Mouse (Mus musculus): ENCODE measurements around the gene Senp1. TPM values are rescaled to one million over a fixed set of nuclear protein-coding genes. Genes with fewer than 3 reads are reported as not detected.

Gene Senp1
- polyA plus RNA-seq (2012; fragmentation: generic; extraction: Trizol): 10.4 TPM

- H3K4me3 ChIP-seq: peak within 1 kb of the TSS; percentile 67
- H3K36me3 ChIP-seq (ENCODE audit: control insufficient read depth, insufficient read depth): peaks cover 4% of the 10 kb centered on the region
- H3K79me2 ChIP-seq (ENCODE audit: control insufficient read depth, insufficient read depth): peaks cover 44% of the 10 kb centered on the region
- H3K27me3 ChIP-seq (ENCODE audit: control insufficient read depth, insufficient read depth, insufficient read length): no peaks in the 10 kb centered on the region
- peak within 1 kb of the TSS; percentile 90 for H3K4me2 ChIP-seq (ENCODE audit: low read depth)
- TF ChIP-seq E2F4 (IDR thresholded peaks at IDR 0.05; ENCODE audit: insufficient read depth) (peak; percentile 72), TCF12 (IDR thresholded peaks at IDR 0.05; ENCODE audit: insufficient read depth, poor library complexity, severe bottlenecking) (no peak), MYOD1 (IDR thresholded peaks at IDR 0.05; ENCODE audit: control insufficient read depth in 1 of 3, insufficient read length in 2 of 3, low read depth in 2 of 3) (peak in 1 of 3 experiments; percentile 8), MYOG (IDR thresholded peaks at IDR 0.05; ENCODE audit: control insufficient read depth in 1 of 3, insufficient read depth in 1 of 3, insufficient read length in 2 of 3, low read depth in 2 of 3) (peak in 1 of 3 experiments; percentile 50), MAX (IDR thresholded peaks at IDR 0.05; ENCODE audit: low read depth) (no peak), POLR2AphosphoS2 (IDR thresholded peaks at IDR 0.05; ENCODE audit: insufficient read length, low read depth) (peak; percentile 97), POLR2A (IDR thresholded peaks at IDR 0.05; ENCODE audit: insufficient read length, low read depth) (peak; percentile 84)
- H3ac ChIP-seq (ENCODE audit: control insufficient read depth, insufficient read length): peak within 1 kb of the TSS; percentile 54
These were observed at the start of gene Senp1 for GRCm38 (mm10) chr15:98093121-98094011. Gene Senp1, minus strand, starts transcription at chr15:98093744.

GRCm38 (mm10) chr15:98142515-98142914 lies 49.0 kb upstream of the Senp1 start:
- TF ChIP-seq USF1 (IDR thresholded peaks at IDR 0.05; ENCODE audit: low read depth) (no peak), TCF3 (IDR thresholded peaks at IDR 0.05; ENCODE audit: insufficient read length, low read depth) (no peak), MYOD1 (IDR thresholded peaks at IDR 0.05; ENCODE audit: control insufficient read depth in 1 of 3, insufficient read length in 2 of 3, low read depth in 2 of 3) (no peak), POLR2AphosphoS2 (IDR thresholded peaks at IDR 0.05; ENCODE audit: insufficient read length, low read depth) (no peak), E2F4 (IDR thresholded peaks at IDR 0.05; ENCODE audit: insufficient read depth) (no peak), REST (IDR thresholded peaks at IDR 0.05; ENCODE audit: insufficient read depth, insufficient read length) (no peak), CEBPB (IDR thresholded peaks at IDR 0.05; ENCODE audit: insufficient read depth, poor library complexity, severe bottlenecking) (no peak), MYOG (IDR thresholded peaks at IDR 0.05; ENCODE audit: control insufficient read depth in 1 of 3, insufficient read depth in 1 of 3, insufficient read length in 2 of 3, low read depth in 2 of 3) (no peak), MAX (IDR thresholded peaks at IDR 0.05; ENCODE audit: low read depth) (no peak), SRF (IDR thresholded peaks at IDR 0.05; ENCODE audit: control insufficient read depth, insufficient read length, low read depth) (no peak)
- no peaks in the 10 kb centered on the region for H3K27me3 ChIP-seq (ENCODE audit: control insufficient read depth, insufficient read depth, insufficient read length)
- no peak overlapping the region for H3K4me2 ChIP-seq (ENCODE audit: low read depth)
- H3K79me2 ChIP-seq (ENCODE audit: control insufficient read depth, insufficient read depth): peaks cover 17% of the 10 kb centered on the region
- peaks cover 35% of the 10 kb centered on the region for H3K36me3 ChIP-seq (ENCODE audit: control insufficient read depth, insufficient read depth)
- H3K4me3 ChIP-seq: no peak overlapping the region
- H3ac ChIP-seq (ENCODE audit: control insufficient read depth, insufficient read length): no peak overlapping the region

- Histone ChIP-seq H3ac (ENCODE audit: control insufficient read depth, insufficient read length) (no peak overlapping the region), H3K4me3 (no peak overlapping the region), H3K4me2 (ENCODE audit: low read depth) (no peak overlapping the region), H3K79me2 (ENCODE audit: control insufficient read depth, insufficient read depth) (peaks cover 17% of the 10 kb centered on the region), H3K27me3 (ENCODE audit: control insufficient read depth, insufficient read depth, insufficient read length) (no peaks in the 10 kb centered on the region), H3K36me3 (ENCODE audit: control insufficient read depth, insufficient read depth) (peaks cover 43% of the 10 kb centered on the region)
- TF ChIP-seq MAX (IDR thresholded peaks at IDR 0.05; ENCODE audit: low read depth) (no peak), POLR2A (IDR thresholded peaks at IDR 0.05; ENCODE audit: insufficient read length, low read depth) (no peak), CEBPB (IDR thresholded peaks at IDR 0.05; ENCODE audit: insufficient read depth, poor library complexity, severe bottlenecking) (no peak), TCF3 (IDR thresholded peaks at IDR 0.05; ENCODE audit: insufficient read length, low read depth) (no peak), REST (IDR thresholded peaks at IDR 0.05; ENCODE audit: insufficient read depth, insufficient read length) (no peak), E2F4 (IDR thresholded peaks at IDR 0.05; ENCODE audit: insufficient read depth) (no peak), MYOG (IDR thresholded peaks at IDR 0.05; ENCODE audit: control insufficient read depth in 1 of 3, insufficient read depth in 1 of 3, insufficient read length in 2 of 3, low read depth in 2 of 3) (no peak), SRF (IDR thresholded peaks at IDR 0.05; ENCODE audit: control insufficient read depth, insufficient read length, low read depth) (no peak), TCF12 (IDR thresholded peaks at IDR 0.05; ENCODE audit: insufficient read depth, poor library complexity, severe bottlenecking) (no peak), POLR2AphosphoS2 (IDR thresholded peaks at IDR 0.05; ENCODE audit: insufficient read length, low read depth) (no peak), MYOD1 (IDR thresholded peaks at IDR 0.05; ENCODE audit: control insufficient read depth in 1 of 3, insufficient read length in 2 of 3, low read depth in 2 of 3) (no peak), USF1 (IDR thresholded peaks at IDR 0.05; ENCODE audit: low read depth) (no peak)
These were observed 47.3 kb upstream of the Senp1 start for GRCm38 (mm10) chr15:98140809-98141208.

- TF ChIP-seq REST (IDR thresholded peaks at IDR 0.05; ENCODE audit: insufficient read depth, insufficient read length): no peak
- no peak for TF ChIP-seq CEBPB (IDR thresholded peaks at IDR 0.05; ENCODE audit: insufficient read depth, poor library complexity, severe bottlenecking)
- TF ChIP-seq E2F4 (IDR thresholded peaks at IDR 0.05; ENCODE audit: insufficient read depth): no peak
- TF ChIP-seq TCF3 (IDR thresholded peaks at IDR 0.05; ENCODE audit: insufficient read length, low read depth): no peak
- TF ChIP-seq SRF (IDR thresholded peaks at IDR 0.05; ENCODE audit: control insufficient read depth, insufficient read length, low read depth): no peak
- TF ChIP-seq POLR2AphosphoS2 (IDR thresholded peaks at IDR 0.05; ENCODE audit: insufficient read length, low read depth): no peak
- TF ChIP-seq POLR2A (IDR thresholded peaks at IDR 0.05; ENCODE audit: insufficient read length, low read depth): no peak
- TF ChIP-seq MYOD1 (IDR thresholded peaks at IDR 0.05; ENCODE audit: control insufficient read depth in 1 of 3, insufficient read length in 2 of 3, low read depth in 2 of 3): no peak
- no peak for TF ChIP-seq USF1 (IDR thresholded peaks at IDR 0.05; ENCODE audit: low read depth)
- no peak for TF ChIP-seq TCF12 (IDR thresholded peaks at IDR 0.05; ENCODE audit: insufficient read depth, poor library complexity, severe bottlenecking)
- TF ChIP-seq MAX (IDR thresholded peaks at IDR 0.05; ENCODE audit: low read depth): no peak
- TF ChIP-seq MYOG (IDR thresholded peaks at IDR 0.05; ENCODE audit: control insufficient read depth in 1 of 3, insufficient read depth in 1 of 3, insufficient read length in 2 of 3, low read depth in 2 of 3): no peak
- peaks cover 51% of the 10 kb centered on the region for H3K36me3 ChIP-seq (ENCODE audit: control insufficient read depth, insufficient read depth)
- no peak overlapping the region for H3K4me2 ChIP-seq (ENCODE audit: low read depth)
- no peak overlapping the region for H3ac ChIP-seq (ENCODE audit: control insufficient read depth, insufficient read length)
- H3K79me2 ChIP-seq (ENCODE audit: control insufficient read depth, insufficient read depth): peaks cover 12% of the 10 kb centered on the region
- H3K4me3 ChIP-seq: no peak overlapping the region
- no peaks in the 10 kb centered on the region for H3K27me3 ChIP-seq (ENCODE audit: control insufficient read depth, insufficient read depth, insufficient read length)
These were observed 46.2 kb upstream of the Senp1 start for GRCm38 (mm10) chr15:98139763-98140162.

All from myocyte (in vitro differentiated cells).